Mouse (Mus musculus) CH12.LX (cell line): ENCODE results near the gene Camta1. TPM values are rescaled to one million over a fixed set of nuclear protein-coding genes. Genes with fewer than 3 reads are reported as not detected.

ENCODE experiments used
- DNase-seq: peaks from one replicate; pipeline ENCODE4 v3.0.0-alpha.2; 2013; ENCODE audit errors: extremely low read depth
- H3K27ac ChIP-seq: 2 replicates; pipeline ENCODE4 v1.5.1; 2012; ENCODE audit warnings: low read depth, mild to moderate bottlenecking, control low read depth, moderate library complexity; ENCODE audit not compliant: insufficient read depth
- H3K27me3 ChIP-seq: replicated peaks from 2 replicates; pipeline ENCODE3; 2012; ENCODE audit warnings: inconsistent platforms
- H3K36me3 ChIP-seq, 2 experiments: replicated peaks in 1 of 2; 2 replicates each; pipeline versions ENCODE3 to v1.6.1; 2012; ENCODE audit warnings: inconsistent platforms in 1 of 2, low read length in 1 of 2, mild to moderate bottlenecking in 1 of 2, mixed read lengths in 1 of 2, moderate library complexity in 1 of 2; ENCODE audit not compliant: control insufficient read depth in 1 of 2, insufficient read depth in 1 of 2
- H3K4me1 ChIP-seq, 2 experiments: 2 replicates each; pipeline ENCODE4 v1.6.1; 2012; ENCODE audit warnings: inconsistent platforms in 1 of 2, moderate library complexity in 1 of 2; ENCODE audit not compliant: insufficient read depth in 2 of 2, control insufficient read depth in 1 of 2
- H3K4me2 ChIP-seq: 2 replicates; pipeline ENCODE4 v1.6.1; 2012; ENCODE audit warnings: low read depth, mild to moderate bottlenecking, control low read depth; ENCODE audit not compliant: poor library complexity, insufficient read depth, severe bottlenecking
- H3K4me3 ChIP-seq, 3 experiments: fragments of 150-350 bp in 1 of 3; sonication (generic) in 1 of 3; replicated peaks in 1 of 3; 2 replicates each; pipeline versions ENCODE3 to v1.5.1; 2011 to 2012; ENCODE audit warnings: low read depth in 2 of 3, low read length in 2 of 3, mild to moderate bottlenecking in 2 of 3, moderate library complexity in 2 of 3, control low read depth in 1 of 3, improper control_type of control experiment in 1 of 3, inconsistent platforms in 1 of 3, mixed read lengths in 1 of 3; ENCODE audit not compliant: poor library complexity in 1 of 3
- H3K79me2 ChIP-seq: replicated peaks from 2 replicates; pipeline ENCODE4 v1.6.1; 2012; ENCODE audit warnings: mild to moderate bottlenecking, moderate library complexity; ENCODE audit not compliant: control insufficient read depth, poor library complexity, insufficient read depth, severe bottlenecking; ENCODE audit errors: extremely low read depth
- H3K9ac ChIP-seq: 2 replicates; pipeline ENCODE4 v1.6.1; 2012; ENCODE audit warnings: low read depth, mild to moderate bottlenecking, control low read depth, moderate library complexity; ENCODE audit not compliant: insufficient read depth
- H3K9me3 ChIP-seq: replicated peaks from 2 replicates; pipeline ENCODE3; 2012; ENCODE audit warnings: low read length, inconsistent platforms, mixed read lengths
- CHD1 ChIP-seq: IDR thresholded peaks from 2 replicates; pipeline ENCODE4 v1.6.1; 2012; ENCODE audit warnings: low read depth, low read length, improper control_type of control experiment, inconsistent platforms
- E2F4 ChIP-seq: IDR thresholded peaks from 2 replicates; pipeline ENCODE4 v1.6.1; 2011; ENCODE audit warnings: low read depth, low read length, improper control_type of control experiment; ENCODE audit not compliant: insufficient replicate concordance
- ELF1 ChIP-seq: IDR thresholded peaks from 2 replicates; pipeline ENCODE4 v1.6.1; 2014; ENCODE audit warnings: low read depth, mild to moderate bottlenecking, inconsistent platforms, low read length, improper control_type of control experiment
- ETS1 ChIP-seq: conservative IDR thresholded peaks from 2 replicates; pipeline ENCODE4 v1.6.1; 2012; ENCODE audit warnings: low read depth, mild to moderate bottlenecking, inconsistent platforms, low read length, improper control_type of control experiment, moderate library complexity
- IRF4 ChIP-seq: IDR thresholded peaks from 2 replicates; pipeline ENCODE4 v1.6.1; 2014; ENCODE audit warnings: low read depth, mild to moderate bottlenecking, inconsistent platforms, low read length, improper control_type of control experiment
- MAFK ChIP-seq: IDR thresholded peaks from 2 replicates; pipeline ENCODE4 v1.6.1; 2011; ENCODE audit warnings: low read length, improper control_type of control experiment; ENCODE audit not compliant: insufficient replicate concordance
- MEF2A ChIP-seq: IDR thresholded peaks from 2 replicates; pipeline ENCODE4 v1.6.1; 2014; ENCODE audit warnings: low read depth, mild to moderate bottlenecking, inconsistent platforms, low read length, improper control_type of control experiment, borderline replicate concordance
- MXI1 ChIP-seq: IDR thresholded peaks from 2 replicates; pipeline ENCODE4 v1.6.1; 2011; ENCODE audit warnings: mild to moderate bottlenecking, low read depth, low read length, improper control_type of control experiment
- NELFE ChIP-seq: IDR thresholded peaks from 2 replicates; pipeline ENCODE4 v1.6.1; 2011; ENCODE audit warnings: low read depth, low read length, improper control_type of control experiment
- POLR2A ChIP-seq: IDR thresholded peaks from 2 replicates; pipeline ENCODE4 v1.6.1; 2011; ENCODE audit warnings: low read depth, mild to moderate bottlenecking, improper control_type of control experiment, low read length
- RAD21 ChIP-seq: IDR thresholded peaks from 2 replicates; pipeline ENCODE4 v1.6.1; 2011; ENCODE audit warnings: low read depth, mild to moderate bottlenecking, low read length, improper control_type of control experiment, moderate library complexity
- RCOR1 ChIP-seq: conservative IDR thresholded peaks from 2 replicates; pipeline ENCODE4 v1.6.1; 2012; ENCODE audit warnings: low read depth, mild to moderate bottlenecking, inconsistent platforms, low read length, improper control_type of control experiment
- TBP ChIP-seq: conservative IDR thresholded peaks from 2 replicates; pipeline ENCODE4 v1.6.1; 2011; ENCODE audit warnings: low read depth, low read length, improper control_type of control experiment
- UBTF ChIP-seq: IDR thresholded peaks from 2 replicates; pipeline ENCODE4 v1.6.1; 2012; ENCODE audit warnings: low read depth, mild to moderate bottlenecking, inconsistent platforms, low read length, improper control_type of control experiment, moderate library complexity
- USF1 ChIP-seq: IDR thresholded peaks from 2 replicates; pipeline ENCODE4 v1.6.1; 2014; ENCODE audit warnings: low read depth, mild to moderate bottlenecking, inconsistent platforms, low read length, improper control_type of control experiment
- USF2 ChIP-seq: conservative IDR thresholded peaks from 2 replicates; pipeline ENCODE4 v1.6.1; 2011; ENCODE audit warnings: low read depth, low read length, improper control_type of control experiment
- ZC3H11A ChIP-seq: IDR thresholded peaks from 2 replicates; pipeline ENCODE4 v1.6.1; 2012; ENCODE audit warnings: low read depth, mild to moderate bottlenecking, inconsistent platforms, low read length, improper control_type of control experiment
- ZKSCAN1 ChIP-seq: IDR thresholded peaks from 2 replicates; pipeline ENCODE4 v1.6.1; 2012; ENCODE audit warnings: low read depth, inconsistent platforms, low read length, improper control_type of control experiment, borderline replicate concordance
- ZMIZ1 ChIP-seq: IDR thresholded peaks from 2 replicates; pipeline ENCODE4 v1.6.1; 2012; ENCODE audit warnings: low read depth, mild to moderate bottlenecking, inconsistent platforms, low read length, improper control_type of control experiment
- ZNF384 ChIP-seq: IDR thresholded peaks from 2 replicates; pipeline ENCODE4 v1.6.1; 2012; ENCODE audit warnings: low read depth, low read length, improper control_type of control experiment, inconsistent platforms
- dilution Hi-C: fragments of 300-500 bp; cut with MboI; formaldehyde crosslinking; loops from 2 replicates; pipeline ENCODE4 v1.14.3; 2020; ENCODE audit warnings: low sequenced_read_pairs; ENCODE audit not compliant: extremely low pct_unique_long_range_greater_than_20kb, extremely low pct_ligation_motif_present
- in situ Hi-C: fragments of 300-500 bp; cut with MboI; formaldehyde crosslinking; loops from 3 replicates; pipeline ENCODE4 v1.14.3; 2019; ENCODE audit warnings: low sequenced_read_pairs, low pct_ligation_motif_present, low pct_unique_long_range_greater_than_20kb, mixed read lengths
- polyA plus RNA-seq: library from polyadenylated mRNA; unstranded; fragments of >175 nt; gene quantifications from 2 replicates; pipeline ENCODE4 v1.2.1, GENCODE M21; 2012; ENCODE audit warnings: low read depth; ENCODE audit not compliant: insufficient read length
- total RNA-seq, 2 experiments: library from RNA; depleted of rRNA; stranded (reverse); fragments of 300-350 nt in 1 of 2; fragments of >200 nt in 1 of 2; gene quantifications; 2 replicates each; pipeline ENCODE4 v1.2.3; 2012 to 2014

Gene Camta1
- total and polyA plus RNA-seq, 3 experiments: 9.9 to 32.5 (median 15.3) TPM

- H3K9me3 ChIP-seq: peaks cover 92% of the 10 kb centered on the region
- dilution Hi-C loops (no loop called here), in situ Hi-C loops (no loop called here)
- no peak for DNase-seq
- H3K9ac ChIP-seq: no peak overlapping the region
- no peak overlapping the region for H3K27ac ChIP-seq
- TF ChIP-seq MXI1 (no peak), MAFK (no peak), RCOR1 (no peak)
- no peak overlapping the region for H3K4me3 ChIP-seq
- H3K36me3 ChIP-seq: no peaks in the 10 kb centered on the region
- no peaks in the 10 kb centered on the region for H3K4me1 ChIP-seq
- no peak overlapping the region for H3K4me2 ChIP-seq
- H3K27me3 ChIP-seq: no peaks in the 10 kb centered on the region
- H3K79me2 ChIP-seq: no peaks in the 10 kb centered on the region
Observed at GRCm38 (mm10) chr4:151449981-151450380, 411.7 kb downstream of the Camta1 start.

GRCm38 (mm10) chr4:151448341-151448740, 413.3 kb downstream of the Camta1 start:
- Histone ChIP-seq H3K9ac (no peak overlapping the region), H3K4me2 (no peak overlapping the region), H3K4me1 (no peaks in the 10 kb centered on the region), H3K36me3 (no peaks in the 10 kb centered on the region), H3K27ac (no peak overlapping the region), H3K4me3 (no peak overlapping the region), H3K27me3 (no peaks in the 10 kb centered on the region), H3K79me2 (no peaks in the 10 kb centered on the region), H3K9me3 (peaks cover 93% of the 10 kb centered on the region)
- dilution Hi-C loops: no loop called here
- in situ Hi-C loops: no loop called here
- TF ChIP-seq USF2: no peak
- TF ChIP-seq MAFK: no peak
- no peak for TF ChIP-seq ZKSCAN1
- no peak for TF ChIP-seq RCOR1
- no peak for TF ChIP-seq TBP
- no peak for TF ChIP-seq E2F4
- no peak for TF ChIP-seq UBTF
- no peak for TF ChIP-seq USF1
- TF ChIP-seq ETS1: no peak
- no peak for TF ChIP-seq IRF4
- no peak for TF ChIP-seq CHD1
- no peak for TF ChIP-seq ZMIZ1
- no peak for TF ChIP-seq ELF1
- DNase-seq: no peak

DNA sequence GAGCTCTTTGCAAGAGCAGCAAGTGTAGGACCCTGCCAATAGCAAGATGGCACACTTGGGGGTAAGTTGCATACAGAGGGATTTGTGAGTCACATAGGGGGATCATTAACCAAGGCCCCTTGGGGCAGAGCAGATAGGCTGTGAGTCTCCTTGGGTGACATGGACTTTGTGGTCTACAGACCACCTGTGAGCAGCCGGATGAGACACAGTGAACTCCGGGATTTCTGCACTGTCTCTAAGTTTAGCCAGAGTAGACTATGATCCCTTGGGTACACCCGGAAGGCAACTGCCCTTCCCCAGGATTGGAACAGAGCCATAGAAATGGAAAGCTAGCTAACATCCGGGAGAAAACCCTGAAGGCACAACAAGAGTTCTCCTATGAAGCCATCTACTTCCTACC, 417.0 kb downstream of the Camta1 start:
- DNase-seq: no peak
- H3K27me3 ChIP-seq: no peaks in the 10 kb centered on the region
- H3K4me1 ChIP-seq: no peaks in the 10 kb centered on the region
- TF ChIP-seq NELFE: no peak
- TF ChIP-seq USF1: no peak
- no peak for TF ChIP-seq ELF1
- TF ChIP-seq RAD21: no peak
- no peak for TF ChIP-seq ZC3H11A
- TF ChIP-seq IRF4: no peak
- TF ChIP-seq MEF2A: no peak
- TF ChIP-seq MAFK: no peak
- no peak for TF ChIP-seq POLR2A
- TF ChIP-seq ZNF384: no peak
- H3K9me3 ChIP-seq: peaks cover 92% of the 10 kb centered on the region
- in situ Hi-C loops (no loop called here), dilution Hi-C loops (no loop called here)
- no peak overlapping the region for H3K4me2 ChIP-seq
- no peaks in the 10 kb centered on the region for H3K36me3 ChIP-seq
- H3K79me2 ChIP-seq: no peaks in the 10 kb centered on the region
- H3K27ac ChIP-seq: no peak overlapping the region
- no peak overlapping the region for H3K4me3 ChIP-seq
- no peak overlapping the region for H3K9ac ChIP-seq
